Mouse (Mus musculus): ENCODE results near the gene Fbxo21. TPM values are rescaled to one million over a fixed set of nuclear protein-coding genes. Genes with fewer than 3 reads are reported as not detected.

Gene Fbxo21
- total and polyA plus RNA-seq, 3 experiments, result 10.7 to 19.3 (median 13.7) TPM

DNA sequence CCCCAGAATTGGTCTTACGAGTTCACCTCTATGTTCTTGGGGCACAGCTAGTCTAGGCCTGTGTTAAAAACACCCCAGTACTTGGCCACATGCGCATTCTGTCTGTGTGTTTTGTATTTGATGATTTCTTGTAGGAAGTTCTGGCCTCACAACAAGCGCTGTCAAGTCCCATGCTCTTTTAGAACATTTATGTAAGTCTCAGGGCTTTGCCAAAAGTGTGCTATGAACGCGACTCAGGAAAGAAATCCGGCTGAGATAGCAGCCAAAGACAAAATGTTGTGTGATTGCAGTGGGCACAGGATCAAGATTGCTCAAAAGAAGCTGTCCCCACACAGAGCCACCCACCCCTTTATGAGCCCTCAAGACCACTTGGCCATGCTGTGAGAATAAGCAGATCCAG lies 17.0 kb downstream of the Fbxo21 start:
- H3K4me1 ChIP-seq (ENCODE audit: control insufficient read depth in 1 of 2, insufficient read depth in 2 of 2), result peaks cover 0 to 12% of the 10 kb centered on the region in 2 experiments; a peak in 2 of 4 replicates
- no peaks in the 10 kb centered on the region for H3K79me2 ChIP-seq (replicated peaks; ENCODE audit: control insufficient read depth, extremely low read depth, insufficient read depth, poor library complexity, severe bottlenecking)
- no peaks in the 10 kb centered on the region for H3K27me3 ChIP-seq (replicated peaks)
- H3K9ac ChIP-seq (ENCODE audit: insufficient read depth, low read depth), result no peak overlapping the region
- H3K27ac ChIP-seq (ENCODE audit: insufficient read depth, low read depth), result no peak overlapping the region
- no peaks in the 10 kb centered on the region for H3K9me3 ChIP-seq (replicated peaks; ENCODE audit: low read length)
- dilution Hi-C loops (cut with MboI; ENCODE audit: extremely low pct_ligation_motif_present, extremely low pct_unique_long_range_greater_than_20kb, low sequenced_read_pairs), result no loop called here
- peaks cover 78 to 95% of the 10 kb centered on the region in 2 experiments for H3K36me3 ChIP-seq (replicated peaks in 1 of 2; ENCODE audit: control insufficient read depth in 1 of 2, insufficient read depth in 1 of 2, low read length in 1 of 2)
- in situ Hi-C loops (cut with MboI; ENCODE audit: low pct_ligation_motif_present, low pct_unique_long_range_greater_than_20kb, low sequenced_read_pairs), result no loop called here
- no peak for DNase-seq (ENCODE audit: extremely low read depth)
- no peak for TF ChIP-seq TCF12 (IDR thresholded peaks at IDR 0.05; ENCODE audit: low read depth, low read length)
- no peak for TF ChIP-seq HCFC1 (IDR thresholded peaks at IDR 0.05; ENCODE audit: low read depth, low read length)
- TF ChIP-seq USF2 (conservative IDR thresholded peaks at IDR 0.05; ENCODE audit: low read depth, low read length), result no peak
- no peak for TF ChIP-seq JUND (conservative IDR thresholded peaks at IDR 0.05; ENCODE audit: low read depth, low read length)
- no peak for TF ChIP-seq ZMIZ1 (IDR thresholded peaks at IDR 0.05; ENCODE audit: low read depth, low read length)
- no peak for TF ChIP-seq CHD1 (IDR thresholded peaks at IDR 0.05; ENCODE audit: low read depth, low read length)
- no peak for TF ChIP-seq E2F4 (IDR thresholded peaks at IDR 0.05; ENCODE audit: insufficient replicate concordance, low read depth, low read length)
- TF ChIP-seq POLR2AphosphoS2 (IDR thresholded peaks at IDR 0.05; ENCODE audit: low read depth, low read length), result no peak
- TF ChIP-seq USF1 (IDR thresholded peaks at IDR 0.05; ENCODE audit: low read depth, low read length), result no peak
- no peak for TF ChIP-seq SMC3 (IDR thresholded peaks at IDR 0.05; ENCODE audit: low read depth, low read length)
- H3K4me2 ChIP-seq (ENCODE audit: insufficient read depth, low read depth, poor library complexity, severe bottlenecking), result no peak overlapping the region
- no peak overlapping the region for H3K4me3 ChIP-seq (replicated peaks in 1 of 3; ENCODE audit: low read depth in 2 of 3, low read length in 2 of 3, poor library complexity in 1 of 3)

DNA sequence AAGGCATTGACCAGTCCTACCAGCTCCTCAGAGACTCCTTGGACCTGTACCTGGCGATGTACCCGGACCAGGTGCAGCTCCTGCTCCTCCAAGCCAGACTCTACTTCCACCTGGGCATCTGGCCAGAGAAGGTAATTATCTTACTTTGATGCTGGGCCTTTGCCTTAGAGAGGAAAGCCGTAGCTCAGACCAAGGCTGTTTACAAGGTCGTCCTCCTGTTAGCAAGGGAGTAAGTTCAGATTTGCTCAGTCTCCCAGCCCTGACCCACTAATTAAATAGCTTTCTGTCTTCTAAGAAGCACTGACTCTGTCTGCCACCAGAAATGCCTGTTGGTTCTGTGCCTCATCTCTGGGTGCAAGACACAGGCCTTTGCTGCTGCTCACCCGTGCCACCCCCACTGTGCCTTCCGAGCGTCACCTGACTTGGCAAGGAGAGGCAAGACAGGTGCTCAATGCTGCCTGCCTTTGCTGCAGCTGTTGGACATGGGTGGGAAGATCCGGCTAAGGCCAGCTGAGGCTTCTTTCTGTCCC lies 18.9 kb downstream of the Fbxo21 start:
- in situ Hi-C loops (cut with MboI; ENCODE audit: low pct_ligation_motif_present, low pct_unique_long_range_greater_than_20kb, low sequenced_read_pairs) (no loop called here), dilution Hi-C loops (cut with MboI; ENCODE audit: extremely low pct_ligation_motif_present, extremely low pct_unique_long_range_greater_than_20kb, low sequenced_read_pairs) (no loop called here)
- H3K79me2 ChIP-seq (replicated peaks; ENCODE audit: control insufficient read depth, extremely low read depth, insufficient read depth, poor library complexity, severe bottlenecking), result no peaks in the 10 kb centered on the region
- H3K27me3 ChIP-seq (replicated peaks), result no peaks in the 10 kb centered on the region
- DNase-seq (ENCODE audit: extremely low read depth), result no peak
- H3K4me3 ChIP-seq (replicated peaks in 1 of 3; ENCODE audit: low read depth in 2 of 3, low read length in 2 of 3, poor library complexity in 1 of 3), result no peak overlapping the region
- H3K9me3 ChIP-seq (replicated peaks; ENCODE audit: low read length), result no peaks in the 10 kb centered on the region
- H3K4me2 ChIP-seq (ENCODE audit: insufficient read depth, low read depth, poor library complexity, severe bottlenecking), result no peak overlapping the region
- H3K9ac ChIP-seq (ENCODE audit: insufficient read depth, low read depth), result no peak overlapping the region
- peaks cover 0 to 7% of the 10 kb centered on the region in 2 experiments; a peak in 2 of 4 replicates for H3K4me1 ChIP-seq (ENCODE audit: control insufficient read depth in 1 of 2, insufficient read depth in 2 of 2)
- no peak overlapping the region for H3K27ac ChIP-seq (ENCODE audit: insufficient read depth, low read depth)
- peaks cover 71 to 96% of the 10 kb centered on the region in 2 experiments for H3K36me3 ChIP-seq (replicated peaks in 1 of 2; ENCODE audit: control insufficient read depth in 1 of 2, insufficient read depth in 1 of 2, low read length in 1 of 2)
- no peak for TF ChIP-seq CHD1 (IDR thresholded peaks at IDR 0.05; ENCODE audit: low read depth, low read length)
- TF ChIP-seq MEF2A (IDR thresholded peaks at IDR 0.05; ENCODE audit: borderline replicate concordance, low read depth, low read length), result no peak
- TF ChIP-seq ELF1 (IDR thresholded peaks at IDR 0.05; ENCODE audit: low read depth, low read length), result no peak
- TF ChIP-seq PAX5 (IDR thresholded peaks at IDR 0.05; ENCODE audit: low read length), result no peak
- TF ChIP-seq USF2 (conservative IDR thresholded peaks at IDR 0.05; ENCODE audit: low read depth, low read length), result no peak
- no peak for TF ChIP-seq IRF4 (IDR thresholded peaks at IDR 0.05; ENCODE audit: low read depth, low read length)
- no peak for TF ChIP-seq CHD2 (IDR thresholded peaks at IDR 0.05; ENCODE audit: low read length)
- TF ChIP-seq ZC3H11A (IDR thresholded peaks at IDR 0.05; ENCODE audit: low read depth, low read length), result no peak
- TF ChIP-seq E2F4 (IDR thresholded peaks at IDR 0.05; ENCODE audit: insufficient replicate concordance, low read depth, low read length), result no peak
- TF ChIP-seq CTCF (conservative IDR thresholded peaks at IDR 0.05 in 1 of 2, IDR thresholded peaks at IDR 0.05 in 1 of 2; ENCODE audit: low read depth in 2 of 2, low read length in 2 of 2), result no peak
- no peak for TF ChIP-seq NELFE (IDR thresholded peaks at IDR 0.05; ENCODE audit: low read depth, low read length)
- TF ChIP-seq ETS1 (conservative IDR thresholded peaks at IDR 0.05; ENCODE audit: low read depth, low read length), result no peak
- TF ChIP-seq ZNF384 (IDR thresholded peaks at IDR 0.05; ENCODE audit: low read depth, low read length), result no peak
- no peak for TF ChIP-seq MXI1 (IDR thresholded peaks at IDR 0.05; ENCODE audit: low read depth, low read length)
- no peak for TF ChIP-seq NRF1 (IDR thresholded peaks at IDR 0.05; ENCODE audit: low read depth, low read length)

Measured in CH12.LX (cell line).